Mouse (Mus musculus) midbrain, embryonic 12.5 days (tissue): ENCODE results near the gene Polm. TPM values are rescaled to one million over a fixed set of nuclear protein-coding genes. Genes with fewer than 3 reads are reported as not detected.

Source experiments
- ATAC-seq: fragments of 200-750 bp; cut with Nextera tagmentation; 2 replicates; pipeline ENCODE4 v1.8.0; 2017; ENCODE audit warnings: low read depth, moderate TSS enrichment, moderate library complexity; ENCODE audit not compliant: low FRiP score
- H3K27ac ChIP-seq: fragments of 300-500 bp; sonication (generic); replicated peaks from 2 replicates; pipeline ENCODE4 v1.5.1; 2016; ENCODE audit warnings: mild to moderate bottlenecking
- H3K27me3 ChIP-seq: fragments of 300-500 bp; sonication (generic); 2 replicates; pipeline ENCODE4 v1.6.1; 2016; ENCODE audit warnings: mild to moderate bottlenecking
- H3K36me3 ChIP-seq: fragments of 300-500 bp; sonication (generic); 2 replicates; pipeline ENCODE4 v1.6.1; 2016
- H3K4me1 ChIP-seq: fragments of 300-500 bp; sonication (generic); 2 replicates; pipeline ENCODE4 v1.6.1; 2016
- H3K4me2 ChIP-seq: fragments of 300-500 bp; sonication (generic); replicated peaks from 2 replicates; pipeline ENCODE4 v1.6.1; 2016; ENCODE audit warnings: mild to moderate bottlenecking, moderate library complexity
- H3K4me3 ChIP-seq: fragments of 300-500 bp; sonication (generic); 2 replicates; pipeline ENCODE4 v1.5.1; 2016; ENCODE audit warnings: mild to moderate bottlenecking
- H3K9ac ChIP-seq: fragments of 300-500 bp; sonication (generic); replicated peaks from 2 replicates; pipeline ENCODE4 v1.6.1; 2016; ENCODE audit warnings: mild to moderate bottlenecking, moderate library complexity
- H3K9me3 ChIP-seq: fragments of 300-500 bp; sonication (generic); 2 replicates; pipeline ENCODE4 v1.6.1; 2016; ENCODE audit warnings: mild to moderate bottlenecking
- WGBS: fragments of 180-500 bp; shearing (Covaris S2); methylation state at CpG from one replicate; pipeline ENCODE4 v1.1.7; 2016; 5-methylcytosine and 5-hydroxymethylcytosine counted together
- polyA plus RNA-seq: library from polyadenylated mRNA; unstranded; fragments of >200 nt; fragmentation: Nextera tagmentation; extraction: Ambion mirVana; gene quantifications from 2 replicates; pipeline ENCODE4 v1.2.1, GENCODE M21; 2016

Polm gene
- polyA plus RNA-seq, 1 experiment from 2014 or later, result 9.3 TPM

- H3K4me2 ChIP-seq, result no peak overlapping the region
- H3K4me3 ChIP-seq, result no peak overlapping the region
- H3K36me3 ChIP-seq, result peaks cover 51% of the 10 kb centered on the region
- peaks cover 8% of the 10 kb centered on the region; the same call in 1 of the 2 replicates for H3K4me1 ChIP-seq
- no peaks in the 10 kb centered on the region for H3K27me3 ChIP-seq
- WGBS, result 94% methylated on average over 16 of the region's 16 CpGs
- ATAC-seq, result no peak
- H3K9ac ChIP-seq, result no peak overlapping the region
- no peaks in the 10 kb centered on the region for H3K9me3 ChIP-seq
- no peak overlapping the region for H3K27ac ChIP-seq
Observed at GRCm38 (mm10) chr11:5801511-5801910, 36.3 kb downstream of the Polm start.

- Histone ChIP-seq H3K4me1 (peaks cover 8% of the 10 kb centered on the region; the same call in 1 of the 2 replicates), H3K36me3 (peaks cover 68% of the 10 kb centered on the region), H3K9me3 (no peaks in the 10 kb centered on the region), H3K9ac (no peak overlapping the region), H3K4me3 (no peak overlapping the region), H3K4me2 (no peak overlapping the region), H3K27ac (no peak overlapping the region), H3K27me3 (no peaks in the 10 kb centered on the region)
- WGBS, result 92% methylated on average over 17 of the region's 17 CpGs
- no peak for ATAC-seq
Observed at GRCm38 (mm10) chr11:5799621-5800490, 38.0 kb downstream of the Polm start.

DNA sequence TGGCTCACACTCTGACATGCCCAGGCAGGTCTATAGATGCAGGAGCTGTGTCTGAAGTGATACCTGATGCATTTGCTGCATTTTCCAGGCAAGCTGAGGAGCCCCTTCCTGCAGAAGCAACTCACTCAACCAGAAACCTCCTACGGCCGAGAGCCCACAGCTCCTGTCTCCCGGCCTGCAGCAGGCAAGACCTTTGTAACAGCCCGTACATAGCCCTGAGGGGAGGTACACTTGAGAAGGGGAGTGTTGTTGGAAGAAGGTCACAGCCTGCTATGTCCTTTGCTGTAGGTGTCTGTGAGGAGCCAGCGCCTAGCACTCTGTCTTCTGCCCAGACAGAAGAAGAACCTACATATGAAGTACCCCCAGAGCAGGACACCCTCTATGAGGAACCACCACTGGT lies 39.9 kb downstream of the Polm start:
- Histone ChIP-seq H3K27me3 (no peaks in the 10 kb centered on the region), H3K4me3 (no peak overlapping the region), H3K4me1 (no peaks in the 10 kb centered on the region), H3K36me3 (peaks cover 86% of the 10 kb centered on the region), H3K4me2 (no peak overlapping the region), H3K27ac (no peak overlapping the region), H3K9me3 (no peaks in the 10 kb centered on the region), H3K9ac (no peak overlapping the region)
- no peak for ATAC-seq
- WGBS, result 92% methylated on average over 5 of the region's 5 CpGs

- no peak overlapping the region for H3K4me3 ChIP-seq
- H3K9ac ChIP-seq, result no peak overlapping the region
- H3K27ac ChIP-seq, result no peak overlapping the region
- no peaks in the 10 kb centered on the region for H3K27me3 ChIP-seq
- no peak overlapping the region for H3K4me2 ChIP-seq
- ATAC-seq, result no peak
- peaks cover 91% of the 10 kb centered on the region for H3K36me3 ChIP-seq
- H3K9me3 ChIP-seq, result no peaks in the 10 kb centered on the region
- WGBS, result 64% methylated on average over 11 of the region's 11 CpGs
- no peaks in the 10 kb centered on the region for H3K4me1 ChIP-seq
Observed at GRCm38 (mm10) chr11:5797371-5797770, 40.4 kb downstream of the Polm start.

GRCm38 (mm10) chr11:5796939-5797338 lies 40.9 kb downstream of the Polm start:
- WGBS, result 81% methylated on average over 15 of the region's 15 CpGs
- Histone ChIP-seq H3K4me2 (no peak overlapping the region), H3K9ac (no peak overlapping the region), H3K36me3 (peaks cover 96% of the 10 kb centered on the region), H3K27me3 (no peaks in the 10 kb centered on the region), H3K4me3 (no peak overlapping the region), H3K27ac (no peak overlapping the region), H3K4me1 (no peaks in the 10 kb centered on the region), H3K9me3 (no peaks in the 10 kb centered on the region)
- ATAC-seq, result no peak

GRCm38 (mm10) chr11:5795706-5796105 lies 42.1 kb downstream of the Polm start:
- Histone ChIP-seq H3K4me1 (no peaks in the 10 kb centered on the region), H3K4me2 (no peak overlapping the region), H3K4me3 (no peak overlapping the region), H3K36me3 (peaks cover 95% of the 10 kb centered on the region), H3K9ac (no peak overlapping the region), H3K27ac (no peak overlapping the region), H3K9me3 (no peaks in the 10 kb centered on the region), H3K27me3 (no peaks in the 10 kb centered on the region)
- ATAC-seq, result no peak
- WGBS, result 92% methylated on average over 7 of the region's 7 CpGs

GRCm38 (mm10) chr11:5795290-5795689 lies 42.5 kb downstream of the Polm start:
- 0 out of 2 replicates have a peak, but pooled peaks cover 1% of the 10 kb centered on the region for H3K4me1 ChIP-seq
- H3K36me3 ChIP-seq, result peaks cover 92% of the 10 kb centered on the region
- ATAC-seq, result no peak
- no peak overlapping the region for H3K9ac ChIP-seq
- no peak overlapping the region for H3K4me2 ChIP-seq
- no peak overlapping the region for H3K4me3 ChIP-seq
- WGBS, result 92% methylated on average over 9 of the region's 9 CpGs
- H3K27ac ChIP-seq, result no peak overlapping the region
- H3K9me3 ChIP-seq, result no peaks in the 10 kb centered on the region
- no peaks in the 10 kb centered on the region for H3K27me3 ChIP-seq

GRCm38 (mm10) chr11:5790431-5790830 lies 47.4 kb downstream of the Polm start:
- Histone ChIP-seq H3K9ac (no peak overlapping the region), H3K36me3 (peaks cover 45% of the 10 kb centered on the region), H3K4me3 (no peak overlapping the region), H3K27ac (no peak overlapping the region), H3K4me1 (peaks cover 24% of the 10 kb centered on the region), H3K4me2 (no peak overlapping the region), H3K27me3 (no peaks in the 10 kb centered on the region), H3K9me3 (no peaks in the 10 kb centered on the region)
- ATAC-seq, result no peak
- WGBS, result 100% methylated on average over 1 of the region's 1 CpGs

DNA sequence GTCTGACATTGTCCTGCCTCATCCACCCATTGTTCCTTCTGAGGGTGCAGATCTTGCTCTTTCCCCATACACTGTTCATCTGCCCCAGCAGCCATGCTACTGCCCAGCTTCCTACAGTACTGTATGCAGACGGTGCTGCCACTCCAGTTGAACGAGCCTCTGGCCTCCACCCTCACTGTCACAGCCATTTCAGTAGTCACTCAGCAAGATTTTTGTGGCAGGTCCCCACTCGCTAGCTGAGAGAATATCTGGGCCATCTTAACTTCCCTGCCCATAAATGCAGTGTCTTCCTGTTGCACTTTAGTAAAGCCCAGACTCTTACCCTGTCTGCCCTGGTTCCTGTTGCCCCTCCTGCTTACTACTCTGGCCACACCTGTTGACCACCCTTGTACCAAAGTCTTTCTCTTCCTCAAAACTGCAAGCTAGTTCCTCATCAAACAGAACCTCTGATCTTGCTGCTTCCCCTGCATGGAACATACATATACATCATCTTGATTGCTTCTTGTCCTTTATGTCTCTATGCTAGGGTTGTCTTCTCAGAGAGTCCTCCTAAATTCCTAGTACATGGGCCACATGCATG lies 48.0 kb downstream of the Polm start:
- WGBS, result 82% methylated on average over 3 of the region's 3 CpGs
- Histone ChIP-seq H3K36me3 (peaks cover 39% of the 10 kb centered on the region), H3K9me3 (no peaks in the 10 kb centered on the region), H3K27me3 (no peaks in the 10 kb centered on the region), H3K27ac (no peak overlapping the region), H3K9ac (peak overlapping the region; percentile 88; the same call in 1 of the 2 replicates), H3K4me2 (peak overlapping the region; percentile 66), H3K4me1 (peaks cover 24% of the 10 kb centered on the region), H3K4me3 (peak overlapping the region; percentile 91; the same call in 1 of the 2 replicates)
- no peak for ATAC-seq

DNA sequence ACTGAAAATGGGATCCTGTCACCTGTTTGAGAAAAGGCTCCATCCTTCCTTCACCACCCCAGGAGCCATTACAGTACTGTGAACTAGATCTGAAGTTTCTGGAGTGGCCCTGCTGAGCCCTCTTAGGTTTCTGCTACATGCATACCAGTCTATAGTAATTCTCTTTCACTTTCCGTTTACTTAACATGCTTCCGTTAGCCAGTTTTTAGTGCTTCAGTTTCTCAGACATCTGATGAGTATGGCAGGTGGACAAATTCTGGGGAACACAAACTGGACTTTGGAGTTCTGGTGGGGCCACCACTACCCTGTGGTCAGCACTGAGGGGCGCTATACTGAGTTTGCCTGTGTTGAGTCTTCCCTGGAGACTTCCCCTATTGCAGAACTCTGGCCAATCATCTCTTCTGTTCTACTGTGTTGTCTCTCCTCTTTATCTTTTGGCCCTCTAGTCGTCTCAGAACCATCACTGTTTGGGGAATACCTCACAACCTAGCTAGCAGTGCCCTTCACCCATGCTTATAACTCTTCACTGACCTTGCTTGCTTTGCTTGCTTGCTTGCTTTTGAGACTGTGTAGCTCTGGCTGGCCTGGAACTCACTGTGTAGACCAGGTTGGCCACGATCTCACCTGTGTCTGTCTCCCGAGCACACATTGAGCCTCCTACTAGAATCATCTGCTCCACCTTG lies 48.6 kb downstream of the Polm start:
- WGBS, result 70% methylated on average over 6 of the region's 6 CpGs
- ATAC-seq, result no peak
- Histone ChIP-seq H3K4me2 (peak overlapping the region; percentile 66), H3K4me1 (peaks cover 24% of the 10 kb centered on the region), H3K9ac (peak overlapping the region; percentile 88), H3K27me3 (no peaks in the 10 kb centered on the region), H3K36me3 (peaks cover 33% of the 10 kb centered on the region), H3K9me3 (no peaks in the 10 kb centered on the region), H3K4me3 (peak overlapping the region; percentile 91), H3K27ac (peak overlapping the region; percentile 90)

DNA sequence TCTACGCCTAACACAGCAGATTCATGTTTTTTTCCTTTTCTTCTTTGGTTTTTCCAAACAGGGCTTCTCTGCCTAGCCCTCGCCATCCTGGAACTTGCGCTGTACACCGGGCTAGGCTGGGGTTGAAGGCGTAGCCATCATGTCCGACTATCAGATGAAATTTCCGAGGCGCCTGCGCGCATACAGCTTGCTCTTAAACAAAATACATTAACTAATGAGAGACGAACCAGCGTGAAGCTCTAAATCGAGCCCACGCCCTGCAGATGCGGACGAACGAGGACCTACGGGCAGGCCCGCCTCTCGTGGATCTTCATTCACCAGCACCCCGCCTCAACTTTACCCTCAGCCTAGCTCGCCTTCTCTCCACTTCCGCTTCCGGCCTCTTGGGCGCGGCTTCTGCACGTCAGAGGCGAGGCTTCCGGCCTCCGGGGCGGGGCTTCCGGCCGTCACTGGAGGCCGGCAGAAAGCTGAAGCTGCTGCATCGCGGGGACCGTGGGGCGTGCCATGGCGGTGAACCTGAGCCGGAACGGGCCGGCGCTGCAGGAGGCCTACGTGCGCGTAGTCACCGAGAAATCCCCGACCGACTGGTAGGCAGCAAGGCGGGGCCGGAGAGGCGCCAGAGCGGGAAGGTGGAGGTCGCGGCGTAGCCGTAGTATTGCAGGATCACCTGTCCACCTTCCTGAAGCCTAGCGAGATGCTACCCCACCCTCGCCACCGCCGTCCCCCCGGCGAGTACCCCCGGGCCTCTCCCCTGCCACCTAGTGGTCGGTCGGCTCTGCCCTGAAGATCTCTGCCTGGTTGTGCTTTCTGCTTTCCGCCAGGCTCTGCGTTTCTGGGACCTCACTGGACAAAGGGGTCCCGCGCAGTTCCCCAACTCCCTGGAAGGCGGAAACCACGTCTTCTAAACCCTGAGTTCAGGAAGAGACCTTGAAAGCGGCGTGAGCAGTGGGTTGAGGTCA lies 49.5 kb downstream of the Polm start, which contains the start of gene Dbnl:
Gene Dbnl (plus strand): TSS at position 433 of the 959 bp plus-strand sequence.
- Histone ChIP-seq H3K4me1 (peaks cover 24% of the 10 kb centered on the region), H3K36me3 (peaks cover 24% of the 10 kb centered on the region), H3K27me3 (no peaks in the 10 kb centered on the region), H3K4me2 (peak within 1 kb of the TSS; percentile 66), H3K9me3 (no peaks in the 10 kb centered on the region), H3K27ac (peak within 1 kb of the TSS; percentile 90), H3K9ac (peak within 1 kb of the TSS; percentile 88), H3K4me3 (peak within 1 kb of the TSS; percentile 91)
- peak; percentile 95 for ATAC-seq
- under 1% methylated on average over 74 of the region's 74 CpGs for WGBS
